Mouse (Mus musculus): ENCODE data around the gene Fam243. TPM values are rescaled to one million over a fixed set of nuclear protein-coding genes. Genes with fewer than 3 reads are reported as not detected.

The Fam243 gene
- total RNA-seq, 2 experiments from 2014 or later = not detected

DNA sequence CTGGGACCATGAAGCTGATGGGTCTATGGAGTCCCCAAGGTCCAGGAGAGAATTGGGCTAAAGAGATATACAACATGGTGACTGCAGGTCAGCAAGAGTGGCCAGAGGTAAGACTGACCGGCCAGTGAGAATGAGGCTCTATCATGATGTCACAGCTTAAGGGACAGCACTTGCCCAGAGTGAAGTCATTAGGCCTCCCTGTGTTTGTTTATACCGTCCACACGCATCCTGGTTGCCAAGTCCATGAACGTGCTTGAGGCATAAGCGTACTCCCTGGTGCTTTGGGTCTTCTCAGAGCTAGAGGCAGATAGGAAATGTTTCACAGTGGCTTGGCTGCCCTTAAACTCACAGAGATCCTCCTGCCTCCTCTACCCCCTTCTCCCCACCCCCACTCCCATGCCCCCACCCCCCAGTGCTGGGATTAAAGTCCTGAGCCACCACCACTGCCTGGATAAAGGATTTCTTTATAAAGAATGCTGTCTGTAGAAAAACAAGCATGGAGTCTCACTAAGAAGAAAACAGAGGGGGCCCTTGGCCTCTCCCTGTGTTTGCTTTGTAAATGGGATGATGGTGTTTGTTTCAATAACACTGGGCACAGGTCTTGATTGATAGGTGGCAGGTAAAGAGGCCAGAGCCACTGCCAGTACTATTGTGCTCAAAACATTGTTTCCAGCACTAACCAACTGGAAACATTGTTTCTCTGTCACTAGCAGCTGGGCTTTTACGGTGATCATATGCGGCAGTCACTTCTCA, 3.2 kb upstream of the Fam243 start:
- no peak for DNase-seq
- intact Hi-C loops (cut with DNase I; ENCODE audit: low total_unique reads) = no loop called here

DNA sequence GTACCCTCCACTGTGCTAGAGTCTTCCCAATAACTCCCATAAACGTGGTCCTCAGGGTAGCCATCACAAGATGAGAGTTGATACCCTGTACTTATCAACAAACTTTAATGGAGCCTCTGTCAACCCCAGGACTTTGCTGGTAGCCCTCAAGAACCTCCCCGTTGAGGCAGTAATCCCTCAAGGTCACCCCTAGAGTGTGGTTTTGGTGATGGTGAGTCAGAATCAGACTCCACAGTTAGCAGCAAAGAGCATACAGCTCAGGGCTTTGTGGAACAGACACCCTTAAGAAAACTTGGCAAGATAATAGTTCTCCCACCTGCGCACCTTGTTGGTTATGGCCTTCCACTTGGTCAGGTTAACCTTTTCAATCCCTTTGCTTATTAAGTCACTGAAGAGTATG, 880 bp downstream of the Fam243 start:
- no peak for DNase-seq
- intact Hi-C loops (cut with DNase I; ENCODE audit: low total_unique reads) = no loop called here

DNA sequence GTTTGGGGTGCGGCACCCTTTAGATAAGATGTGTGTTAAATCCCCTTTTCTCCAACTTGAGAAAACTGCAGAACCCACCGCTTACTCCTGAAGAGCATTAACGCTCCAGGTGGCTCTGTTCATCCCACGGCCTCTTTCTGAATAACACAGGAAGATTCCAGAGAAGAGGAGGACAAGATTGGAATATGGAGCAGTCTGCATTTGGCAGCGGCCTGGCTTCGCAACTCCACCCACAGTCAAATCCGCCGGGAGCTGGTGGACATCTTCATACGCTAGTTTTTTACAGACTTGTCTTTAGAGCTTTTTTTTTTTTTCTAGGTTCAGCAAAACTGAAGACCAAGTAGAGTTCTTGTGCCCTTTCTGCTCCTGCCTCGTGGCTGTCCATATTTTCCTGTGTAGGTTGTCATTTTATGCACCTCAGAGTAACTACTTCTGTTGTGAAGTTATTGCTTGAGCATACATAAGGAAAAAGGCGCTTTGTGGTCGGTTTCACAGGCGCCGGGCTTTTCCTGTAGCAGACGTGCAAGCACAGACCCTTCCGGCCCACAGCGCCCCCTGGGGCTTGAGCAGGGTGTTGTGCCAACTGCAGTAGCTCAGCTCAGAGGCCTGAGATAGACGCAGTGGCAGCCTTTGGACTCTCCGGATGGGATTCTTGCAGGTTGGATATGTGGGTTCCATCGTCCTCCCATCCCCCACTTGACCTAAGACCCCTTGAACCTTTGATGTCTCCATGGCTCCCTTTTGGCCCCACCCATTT, 1.7 kb downstream of the Fam243 start:
- intact Hi-C loops (cut with DNase I; ENCODE audit: low total_unique reads) = no loop called here
- peak; percentile 64 for DNase-seq

DNA sequence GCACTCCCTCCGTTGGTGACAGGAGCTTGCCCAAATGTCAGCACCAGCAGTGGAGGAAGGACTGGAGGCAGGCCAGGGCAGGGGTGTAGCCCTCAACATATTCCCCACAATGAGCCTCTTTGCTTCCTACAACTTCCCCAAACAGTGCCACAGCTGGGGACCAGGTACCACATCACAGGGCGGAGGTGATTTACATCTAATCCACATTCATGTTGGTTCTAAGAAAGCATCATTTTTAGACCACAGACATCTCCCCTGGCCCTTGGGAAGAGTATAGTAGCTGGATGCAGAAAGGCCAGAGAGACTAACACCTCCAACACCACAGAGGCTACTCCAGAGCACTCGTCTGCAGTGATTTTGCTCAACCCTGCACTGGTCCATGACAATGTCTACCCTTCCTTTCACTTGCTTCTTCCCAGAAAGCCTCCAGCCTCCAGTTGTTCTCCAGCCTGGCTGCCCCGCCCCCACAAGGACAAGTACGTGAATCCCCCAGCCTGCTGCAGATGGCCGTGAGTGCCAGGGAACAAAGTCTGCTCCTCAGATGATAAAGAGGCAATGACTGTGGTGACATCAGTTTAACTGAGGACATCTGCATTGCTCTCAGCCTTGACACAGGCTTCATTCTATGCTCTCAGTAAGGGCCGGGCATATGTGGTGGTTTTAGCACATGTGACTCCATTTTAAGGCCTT, 5.0 kb downstream of the Fam243 start:
- no peak for DNase-seq
- intact Hi-C loops (cut with DNase I; ENCODE audit: low total_unique reads) = no loop called here

DNA sequence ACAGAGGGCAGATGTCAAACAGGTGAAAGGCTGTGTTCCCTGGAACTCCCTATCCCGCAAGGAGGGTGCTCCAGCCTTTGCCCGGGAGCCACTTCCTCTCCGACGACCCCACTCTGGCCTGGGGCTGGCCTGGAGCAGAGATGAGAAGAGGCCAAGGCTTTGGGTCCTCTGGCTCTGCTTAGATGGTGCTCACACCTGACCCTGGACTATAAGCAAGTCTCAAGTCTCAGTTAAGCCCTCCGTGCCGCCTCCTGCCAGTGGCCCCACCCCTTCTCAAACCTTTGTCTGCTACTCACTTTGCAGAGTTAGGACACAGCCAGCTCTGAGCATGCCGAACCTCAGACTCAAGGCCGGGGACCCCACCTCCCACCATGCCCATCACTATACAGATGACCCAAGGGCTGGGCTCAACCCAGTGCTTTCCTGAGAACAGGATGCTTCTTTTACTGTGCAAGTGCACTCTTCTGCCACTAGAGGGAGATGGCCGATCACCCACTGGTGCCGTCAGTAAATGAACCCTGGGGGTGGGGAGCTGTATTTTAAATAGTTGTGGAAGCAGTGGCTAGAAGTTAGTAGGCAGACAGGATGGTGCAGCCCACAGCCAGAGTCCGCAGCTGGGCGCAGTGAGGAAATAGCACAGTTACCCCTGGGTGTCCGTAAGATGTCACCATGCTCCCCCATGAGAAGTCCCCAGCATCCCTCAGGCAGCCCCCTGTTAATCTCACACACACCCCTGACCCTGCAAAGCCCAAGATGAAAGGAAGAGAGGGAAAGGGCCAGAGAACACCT, 7.1 kb downstream of the Fam243 start:
- intact Hi-C loops (cut with DNase I; ENCODE audit: low total_unique reads) = no loop called here
- peak; percentile 38 for DNase-seq

DNA sequence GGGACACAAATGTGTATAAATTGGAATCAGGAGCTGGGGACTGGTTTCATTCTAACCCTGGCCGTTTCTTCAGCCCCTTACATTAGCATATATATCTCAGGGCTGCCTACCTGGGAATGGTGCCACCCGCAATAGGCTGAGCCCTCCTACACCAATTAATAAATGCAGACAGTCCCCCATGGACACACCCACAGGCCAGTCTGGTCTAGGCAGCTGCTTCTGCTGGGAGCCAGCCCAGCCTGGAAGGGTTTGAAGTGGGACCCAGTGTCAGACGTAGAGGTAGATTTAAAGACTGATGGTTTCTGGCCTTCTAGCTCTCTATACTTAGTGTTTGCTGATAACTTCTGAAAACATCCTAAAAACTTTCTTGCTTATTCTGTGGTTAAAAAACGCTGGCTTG, 12.1 kb downstream of the Fam243 start:
- DNase-seq = no peak
- intact Hi-C loops (cut with DNase I; ENCODE audit: low total_unique reads) = no loop called here

DNA sequence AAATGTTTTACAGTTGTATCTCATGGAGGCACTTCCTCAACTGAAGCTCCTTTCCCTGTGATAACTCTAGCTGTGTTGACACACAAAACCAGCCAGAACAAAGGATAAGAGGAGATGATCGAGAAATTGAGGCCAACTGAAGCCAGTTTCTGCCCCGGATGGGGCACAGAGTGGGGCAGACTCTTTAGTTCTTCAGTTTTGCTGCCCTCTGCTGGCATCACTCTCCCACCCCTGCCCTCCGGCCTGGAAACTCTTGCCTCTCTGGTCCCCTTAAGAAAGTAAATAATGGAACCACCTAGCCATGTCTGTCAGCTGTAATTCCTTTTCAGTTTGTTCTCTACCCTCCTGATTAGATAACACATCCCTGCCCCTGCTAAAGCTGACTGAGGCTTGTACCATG, 13.3 kb downstream of the Fam243 start:
- intact Hi-C loops (cut with DNase I; ENCODE audit: low total_unique reads) = no loop called here

DNA sequence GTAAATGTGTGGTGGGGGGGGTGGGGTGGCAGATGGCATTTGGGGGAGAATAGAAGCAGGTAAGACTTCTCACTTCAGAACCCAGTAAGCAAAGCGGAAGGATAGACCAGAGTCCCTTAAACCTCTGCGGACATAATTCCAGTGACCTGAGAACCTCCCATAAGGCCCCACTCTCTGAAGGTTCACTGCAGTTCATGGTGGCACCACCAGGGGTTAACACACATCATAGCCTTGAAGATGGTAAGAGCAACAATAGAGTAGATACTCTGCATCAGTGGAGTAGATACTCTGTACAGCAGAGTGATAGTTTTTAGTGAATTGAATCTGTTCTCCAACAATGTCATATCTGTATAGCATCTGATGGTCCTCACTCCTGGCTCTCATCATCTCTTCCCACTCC, 15.7 kb downstream of the Fam243 start:
- intact Hi-C loops (cut with DNase I; ENCODE audit: low total_unique reads) = no loop called here
- no peak for DNase-seq

More for the DNA sequence above, 13.3 kb downstream of the Fam243 start:
- DNase-seq = no peak

DNA sequence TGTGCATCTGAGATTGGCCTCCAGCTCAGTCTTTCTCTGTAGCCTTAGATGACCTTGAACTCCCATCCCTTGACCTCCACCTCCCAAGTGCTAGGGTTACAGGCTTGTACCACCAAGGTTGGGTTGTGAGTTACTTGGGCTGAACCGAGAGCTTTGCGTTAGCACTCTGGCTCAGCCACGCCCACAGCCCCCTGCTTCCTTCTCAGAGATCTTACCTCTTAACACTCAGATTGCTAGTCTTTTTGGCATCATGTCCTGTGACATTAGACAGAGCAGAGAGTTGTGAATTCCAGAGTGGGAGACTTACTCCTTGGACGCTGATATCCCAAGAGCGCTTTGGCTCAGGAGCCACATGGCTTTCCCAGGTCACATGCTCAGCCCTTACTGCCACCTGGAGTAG, 18.7 kb downstream of the Fam243 start:
- intact Hi-C loops (cut with DNase I; ENCODE audit: low total_unique reads) = no loop called here
- no peak for DNase-seq

DNA sequence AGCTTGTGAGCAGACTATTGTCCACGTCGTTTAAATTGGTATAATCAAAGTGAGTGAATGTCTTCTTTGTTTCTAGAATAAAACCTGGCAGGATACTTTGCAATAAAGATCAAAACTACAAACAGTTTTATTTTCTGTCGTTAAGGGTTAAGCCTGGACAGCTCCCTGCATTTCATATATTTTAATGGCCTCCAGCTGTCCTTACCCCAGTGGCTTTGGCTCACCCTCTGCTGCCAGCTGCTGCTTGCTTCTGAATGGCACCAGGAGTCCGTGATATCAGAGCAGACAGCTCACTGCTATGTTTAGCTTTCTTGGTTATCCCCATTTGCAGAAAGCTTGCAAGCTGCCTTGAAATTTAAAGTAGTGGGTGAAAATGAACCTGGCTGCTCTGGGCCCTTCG, 19.3 kb downstream of the Fam243 start:
- DNase-seq = peak; percentile 50
- intact Hi-C loops (cut with DNase I; ENCODE audit: low total_unique reads) = no loop called here

DNA sequence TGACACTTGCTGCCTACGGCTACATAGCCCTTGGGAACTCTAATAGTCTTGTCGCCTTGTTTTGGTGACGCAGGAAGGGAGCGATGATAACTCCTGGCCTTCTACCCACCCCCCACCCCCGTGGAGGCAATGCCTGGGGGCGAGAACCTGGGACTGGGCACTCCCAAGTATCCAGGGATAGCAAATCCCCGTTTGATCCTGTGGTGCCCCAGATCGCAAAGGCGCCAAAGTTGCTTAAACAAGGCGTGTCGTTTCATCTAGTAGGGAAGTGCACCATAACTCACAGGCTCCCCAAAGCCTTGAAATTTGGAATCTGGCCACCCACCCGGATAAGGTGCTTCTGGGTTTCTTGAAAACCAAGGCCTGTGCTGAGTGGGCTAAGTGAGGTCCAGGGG, 19.8 kb downstream of the Fam243 start:
- peak; percentile 26 for DNase-seq
- intact Hi-C loops (cut with DNase I; ENCODE audit: low total_unique reads) = no loop called here

DNA sequence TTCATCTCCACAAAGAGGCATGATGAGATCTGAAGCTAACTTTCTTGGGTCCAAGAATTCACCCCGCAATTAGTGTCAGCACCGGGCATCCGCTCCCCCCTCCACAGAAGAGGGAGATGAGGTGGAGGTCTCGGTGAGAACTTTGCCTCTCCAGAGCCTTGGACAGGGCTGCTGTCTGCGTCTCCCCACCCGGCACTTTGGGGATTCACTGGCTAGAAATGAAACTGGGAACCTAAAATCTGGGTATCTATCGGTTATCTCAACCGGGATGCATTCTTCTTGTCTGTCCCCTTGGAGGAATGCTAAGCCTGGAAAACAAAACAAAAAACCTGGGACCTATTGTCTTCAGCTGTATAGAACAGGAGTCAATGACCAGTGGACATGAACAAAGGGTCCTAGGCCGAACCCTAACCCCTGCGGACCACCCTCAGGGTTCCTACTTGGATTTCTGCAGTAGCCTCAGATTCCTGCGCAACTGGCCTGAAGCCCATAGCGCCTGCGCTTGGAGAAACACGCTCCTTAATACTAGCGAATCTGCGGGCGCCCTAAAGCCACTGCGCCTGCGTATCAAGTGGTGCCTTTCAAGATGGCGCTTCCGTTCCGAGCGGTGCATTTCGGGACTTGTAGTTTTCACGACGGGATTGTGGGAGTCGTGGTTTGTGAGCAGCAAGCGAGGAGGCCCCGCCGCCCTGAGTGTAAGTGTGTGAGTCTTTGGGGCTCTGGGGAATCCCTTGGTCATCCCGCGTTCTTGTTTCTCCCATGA, 20.4 kb downstream of the Fam243 start, which contains the start of gene Smim11:
Gene Smim11, plus strand, starts transcription at position 638 of the 763 bp plus-strand sequence.
- intact Hi-C loops (cut with DNase I; ENCODE audit: low total_unique reads) = no loop called here
- DNase-seq = peak; percentile 92

DNA sequence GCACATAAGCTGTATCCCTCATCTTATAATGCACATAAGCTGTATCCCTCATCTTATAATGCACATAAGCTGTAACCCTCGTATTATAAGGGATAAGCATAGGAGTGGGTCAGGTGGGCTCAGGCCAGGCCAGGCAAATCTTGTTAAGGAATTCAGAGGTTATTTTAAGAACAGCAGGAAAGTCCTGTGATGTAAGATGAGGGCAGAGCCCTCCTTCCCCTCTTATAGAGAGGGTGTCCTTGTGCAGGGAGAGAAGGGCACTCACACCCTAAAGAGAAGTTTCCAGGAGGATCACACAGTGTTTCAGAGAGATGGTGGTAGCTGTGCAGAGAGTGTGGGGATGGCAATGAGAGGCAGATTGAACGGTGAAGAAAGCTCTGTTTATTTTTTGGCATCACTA, 25.9 kb downstream of the Fam243 start:
- no peak for DNase-seq
- intact Hi-C loops (cut with DNase I; ENCODE audit: low total_unique reads) = no loop called here

DNA sequence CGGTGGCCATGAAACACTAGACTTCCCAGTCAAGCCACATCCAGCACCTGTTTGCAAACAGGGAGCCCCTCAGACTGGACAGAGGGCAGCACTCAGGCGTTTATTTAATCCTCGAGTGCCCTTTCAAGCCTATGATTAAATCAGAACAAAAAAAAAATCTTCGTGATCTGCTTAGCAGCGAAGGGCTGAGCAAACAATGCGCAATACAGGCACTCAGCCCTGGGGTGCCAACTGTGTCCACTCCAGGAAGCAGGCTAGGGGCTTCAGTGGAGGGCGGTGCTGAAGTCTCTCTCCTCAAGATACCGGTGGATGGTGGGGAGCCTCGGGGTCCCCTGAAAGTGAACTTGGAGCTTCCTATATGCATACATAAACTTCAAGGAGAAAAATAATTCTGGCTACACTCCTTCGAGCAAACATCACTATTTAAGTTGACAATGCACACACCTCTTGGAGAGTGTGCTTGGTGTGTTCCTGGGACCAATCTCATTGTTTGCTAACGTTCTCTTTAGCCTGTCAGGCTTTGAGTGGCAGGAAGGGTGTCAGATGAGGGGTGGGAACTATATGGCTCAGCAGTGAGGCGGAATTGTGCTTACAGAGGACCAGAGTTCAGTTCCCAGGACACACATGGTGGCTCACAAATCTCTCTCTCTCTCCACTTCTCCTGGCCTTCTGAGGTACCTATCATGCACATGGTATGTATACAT, 26.8 kb downstream of the Fam243 start:
- DNase-seq = no peak
- intact Hi-C loops (cut with DNase I; ENCODE audit: low total_unique reads) = no loop called here

DNA sequence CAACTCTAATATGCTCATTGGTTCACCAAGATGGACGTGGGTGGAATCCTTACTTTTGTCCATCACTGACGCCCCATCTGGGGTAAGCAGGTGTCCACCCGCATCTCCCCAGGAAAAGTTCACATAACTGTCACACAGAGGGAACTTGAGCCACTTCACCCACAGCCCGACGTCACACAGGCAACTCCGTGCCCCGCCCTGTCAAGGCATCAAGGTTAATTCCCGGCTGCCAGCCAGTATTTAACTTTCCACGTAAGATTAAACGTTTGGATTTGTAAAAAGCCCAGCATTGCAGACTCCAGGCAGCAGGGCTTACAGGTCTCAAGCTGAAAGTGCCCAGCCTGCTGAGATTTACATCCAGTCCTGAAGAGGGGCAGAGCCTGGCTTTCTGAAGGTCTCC, 29.1 kb downstream of the Fam243 start, which contains the start of gene Kcne2:
Gene Kcne2, plus strand, starts transcription at position 289 of the 400 bp plus-strand sequence.
- no peak for DNase-seq
- intact Hi-C loops (cut with DNase I; ENCODE audit: low total_unique reads) = no loop called here

DNA sequence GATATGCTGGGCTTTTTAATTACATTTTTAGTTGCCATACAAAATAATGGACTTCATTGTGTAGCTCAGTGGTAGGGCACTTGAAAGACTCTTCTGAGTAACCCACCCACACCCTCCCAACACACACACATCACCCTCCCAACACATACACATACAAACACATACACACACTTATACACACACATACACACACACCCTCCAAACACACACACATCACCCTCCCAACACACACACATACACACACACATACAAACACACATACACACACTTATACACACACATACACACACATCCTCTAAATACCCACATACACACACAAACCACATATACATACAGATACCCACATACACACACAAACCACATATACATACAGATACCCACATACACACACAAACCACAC, 31.2 kb downstream of the Fam243 start:
- intact Hi-C loops (cut with DNase I; ENCODE audit: low total_unique reads) = no loop called here
- DNase-seq = no peak

DNA sequence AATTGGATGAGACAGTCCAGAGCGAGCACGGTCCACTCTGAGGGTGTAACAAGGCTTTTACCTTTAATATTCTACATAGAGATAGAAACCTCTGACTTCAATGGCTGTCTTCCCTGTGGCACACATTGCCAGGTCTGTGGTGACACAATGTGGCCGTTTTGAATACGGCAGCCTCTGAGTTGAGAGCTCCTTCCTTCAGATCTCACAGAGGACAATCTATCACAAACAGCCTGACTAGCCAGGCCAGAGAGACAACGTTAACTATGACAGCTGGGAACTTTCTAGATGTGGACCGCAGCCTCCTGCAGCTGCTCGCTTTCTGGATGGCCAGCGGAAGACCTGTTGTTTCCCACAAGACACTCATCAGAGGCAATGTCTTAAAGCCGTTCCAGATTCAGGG, 32.5 kb downstream of the Fam243 start:
- intact Hi-C loops (cut with DNase I; ENCODE audit: low total_unique reads) = loop anchor here (5.0 to 10.0 kb wide), 2 partner anchors 234 to 351 kb away; partner anchors contain the start of genes Gm49711, Mrps6 and Slc5a3
- no peak for DNase-seq

DNA sequence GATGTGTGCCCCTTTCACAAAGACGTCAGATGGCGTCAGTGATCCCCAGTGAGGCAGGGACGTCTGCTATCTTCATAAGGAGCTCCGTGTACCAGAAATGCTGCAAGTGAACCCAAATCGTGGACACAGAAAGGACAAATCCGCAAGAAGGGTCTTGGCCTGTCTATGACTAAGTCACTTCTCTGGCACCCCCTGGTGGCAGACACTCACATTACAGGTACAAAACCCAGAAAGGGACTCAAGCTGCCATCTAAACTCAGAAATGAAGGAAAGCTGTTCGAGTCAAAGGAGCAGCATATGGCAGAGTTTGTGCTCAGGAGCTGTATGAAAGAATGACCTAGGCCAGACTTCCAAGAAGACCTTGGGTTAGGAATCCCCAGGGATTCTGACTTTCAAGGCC, 34.6 kb downstream of the Fam243 start:
- peak; percentile 84 for DNase-seq
- intact Hi-C loops (cut with DNase I; ENCODE audit: low total_unique reads) = loop anchor here (5.0 to 10.0 kb wide), 2 partner anchors 232 to 349 kb away; partner anchors contain the start of genes Gm49711, Mrps6 and Slc5a3
